Mouse (Mus musculus) erythroid progenitor cell, adult 5-6 weeks (primary cell): ENCODE results near the gene Rel. TPM values are rescaled to one million over a fixed set of nuclear protein-coding genes. Genes with fewer than 3 reads are reported as not detected.

Experiments
- ATAC-seq: replicated peaks from 2 replicates; pipeline ENCODE4 v1.8.0; 2016; ENCODE audit warnings: moderate number of reproducible peaks, mild to moderate bottlenecking, moderate TSS enrichment, inconsistent platforms; ENCODE audit not compliant: poor library complexity, low FRiP score, severe bottlenecking
- total RNA-seq, 2 experiments: library from RNA; stranded (forward) in 1 of 2; stranded (reverse) in 1 of 2; fragments of 150-400 nt in 1 of 2; fragments of 186-747, 209-891 nt in 1 of 2; gene quantifications; 2 replicates each; pipeline versions ENCODE4 v1.2.3 to v1.2.4; 2015 to 2017; ENCODE audit warnings: low replicate concordance in 2 of 2

Rel gene
- total RNA-seq, 2 experiments from 2014 or later, result 1.2 to 6.3 TPM

DNA sequence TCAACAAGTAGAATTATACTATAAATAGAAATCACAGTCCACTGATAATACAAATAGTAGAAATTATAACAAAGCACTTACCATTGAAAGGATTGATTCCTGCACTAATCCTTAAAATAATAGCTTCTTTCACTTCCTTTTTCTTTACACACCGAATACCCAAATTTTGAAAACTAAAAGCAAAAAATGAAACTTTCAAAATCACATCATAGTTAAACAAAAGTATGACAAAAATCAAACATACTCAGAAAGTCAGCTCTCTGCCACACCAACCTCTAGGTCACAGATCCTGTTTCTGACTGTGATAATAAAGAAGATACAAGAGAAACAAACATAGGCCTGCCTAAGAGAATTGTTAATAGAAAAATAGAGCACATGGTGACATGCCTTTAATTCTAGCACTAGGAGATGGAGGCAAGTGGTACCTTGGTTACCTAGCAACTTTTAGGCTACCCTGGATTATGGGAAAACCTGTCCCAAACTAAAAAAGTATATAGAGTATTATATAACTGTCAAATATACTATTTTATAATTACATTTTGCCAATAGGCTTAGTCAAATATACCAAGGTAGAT lies 17.5 kb downstream of the Rel start:
- ATAC-seq, result no peak

DNA sequence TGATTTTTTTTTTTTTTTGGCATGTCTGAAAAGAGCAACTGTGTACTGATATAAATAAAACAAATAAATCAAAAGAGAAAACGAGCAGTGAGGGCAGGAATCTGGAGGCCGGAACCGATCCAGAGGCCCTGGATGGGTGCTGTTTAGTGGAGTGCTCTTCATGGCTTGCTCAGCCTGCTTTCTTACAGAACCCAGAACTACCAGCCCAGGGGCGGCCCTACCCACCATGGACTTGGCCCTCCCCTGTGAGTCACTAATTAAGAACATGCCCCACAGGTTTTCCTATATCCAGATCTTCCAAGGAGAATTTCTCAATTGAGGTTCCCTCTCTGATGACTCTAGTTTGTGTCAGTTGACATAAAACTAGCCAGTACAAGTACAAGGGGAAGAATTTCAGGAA lies 24.7 kb downstream of the Rel start:
- no peak for ATAC-seq

DNA sequence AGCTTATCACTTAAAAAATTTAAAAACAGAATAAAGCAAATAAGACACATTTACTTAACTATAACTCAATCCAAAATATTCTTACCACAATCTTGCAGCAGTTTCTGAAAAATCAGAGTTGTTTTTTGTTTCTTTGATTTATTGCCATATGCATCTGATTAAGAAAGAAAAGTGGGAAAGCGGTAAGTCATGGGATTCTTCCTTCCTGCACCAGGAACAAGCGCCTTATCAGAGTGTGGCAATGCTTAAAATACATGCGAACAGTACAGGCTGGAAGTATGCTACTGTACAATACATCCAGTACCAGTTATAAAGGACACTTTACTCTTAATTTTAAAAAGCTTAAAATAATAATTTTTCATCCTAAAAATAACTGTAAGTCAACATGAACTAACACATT lies 26.4 kb downstream of the Rel start:
- ATAC-seq, result no peak

- no peak for ATAC-seq
Measured at GRCm38 (mm10) chr11:23741386-23741785, 29.4 kb downstream of the Rel start.

DNA sequence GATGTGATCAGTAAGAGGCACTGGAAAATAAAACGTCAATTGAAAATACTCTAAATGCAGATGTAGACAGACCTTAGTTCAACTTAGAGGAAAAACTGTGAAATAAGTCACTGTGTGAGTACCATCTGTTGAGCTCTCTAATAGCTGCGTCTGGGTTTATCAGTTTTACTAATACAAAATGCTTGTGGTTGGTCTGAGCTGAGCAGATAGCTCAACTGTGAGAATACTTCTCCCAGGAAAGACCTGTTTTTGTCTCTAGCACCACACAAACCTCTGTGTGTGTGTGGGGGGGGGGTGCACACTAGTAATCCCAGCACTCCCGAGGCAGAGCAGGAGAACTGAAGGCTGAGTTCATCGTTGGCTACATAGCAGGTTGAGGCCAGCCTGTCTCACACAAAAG lies 29.9 kb downstream of the Rel start:
- ATAC-seq, result no peak

DNA sequence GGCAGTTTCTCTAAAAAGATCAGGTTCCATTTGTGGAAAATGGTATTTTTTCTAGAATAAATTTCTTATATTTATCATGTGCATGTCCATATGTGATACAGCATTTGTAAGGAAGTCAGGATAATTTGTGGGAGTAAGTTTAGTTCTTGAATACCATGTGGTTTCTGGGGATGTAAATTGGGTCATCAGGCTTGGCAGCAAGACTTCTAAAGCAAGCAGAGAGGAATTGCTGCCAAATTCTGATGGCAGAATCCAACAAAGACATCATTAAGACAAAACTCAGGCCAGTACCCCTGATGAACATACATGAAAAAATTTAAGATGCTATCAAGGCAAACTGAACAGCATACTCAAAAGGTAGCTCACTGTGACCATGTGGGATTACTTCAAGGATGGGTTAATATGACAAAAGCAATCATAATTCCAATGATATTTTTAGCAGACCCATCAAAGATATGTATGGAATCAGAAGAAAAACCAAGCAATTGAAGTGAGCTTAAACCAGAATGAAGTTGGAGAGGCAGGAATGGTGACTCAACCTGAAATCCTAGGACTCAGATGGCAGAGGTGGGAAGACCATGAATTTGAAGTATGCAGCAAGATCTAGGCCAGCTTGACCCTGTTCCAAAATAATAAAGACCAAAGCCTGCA lies 34.8 kb downstream of the Rel start:
- ATAC-seq, result no peak

DNA sequence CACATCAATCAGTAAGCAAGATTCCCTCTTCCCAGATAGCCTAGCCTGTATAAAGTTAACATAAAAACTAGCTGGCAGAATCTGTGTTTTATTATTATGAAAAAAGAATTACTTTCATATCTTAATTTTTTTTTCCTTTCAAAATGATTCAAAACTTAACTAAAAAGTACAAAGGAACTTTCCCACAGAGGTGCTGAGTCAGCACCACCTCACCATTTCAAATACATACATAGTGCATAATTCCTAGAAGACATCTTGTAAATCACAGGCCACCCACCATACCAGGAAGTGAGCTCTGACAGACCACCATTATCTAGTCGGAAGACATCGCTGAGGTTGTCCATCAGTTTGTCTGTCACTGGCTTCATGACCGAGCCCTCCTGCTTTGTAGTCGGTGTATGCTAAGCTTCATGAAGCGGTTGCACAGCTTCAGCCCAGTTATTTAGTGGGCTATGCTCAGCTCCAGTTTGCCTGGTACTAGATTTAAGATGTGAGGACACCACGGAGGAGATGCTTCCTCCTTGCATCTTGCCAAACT lies 36.0 kb downstream of the Rel start:
- no peak for ATAC-seq

GRCm38 (mm10) chr11:23732840-23733239 lies 37.9 kb downstream of the Rel start:
- no peak for ATAC-seq

- no peak for ATAC-seq
Measured at GRCm38 (mm10) chr11:23730120-23730519, 40.6 kb downstream of the Rel start.

GRCm38 (mm10) chr11:23728186-23728585 lies 42.6 kb downstream of the Rel start:
- ATAC-seq, result no peak

- ATAC-seq, result no peak
Measured at GRCm38 (mm10) chr11:23726441-23726840, 44.3 kb downstream of the Rel start.

- ATAC-seq, result no peak
Measured at GRCm38 (mm10) chr11:23725850-23726249, 44.9 kb downstream of the Rel start.

DNA sequence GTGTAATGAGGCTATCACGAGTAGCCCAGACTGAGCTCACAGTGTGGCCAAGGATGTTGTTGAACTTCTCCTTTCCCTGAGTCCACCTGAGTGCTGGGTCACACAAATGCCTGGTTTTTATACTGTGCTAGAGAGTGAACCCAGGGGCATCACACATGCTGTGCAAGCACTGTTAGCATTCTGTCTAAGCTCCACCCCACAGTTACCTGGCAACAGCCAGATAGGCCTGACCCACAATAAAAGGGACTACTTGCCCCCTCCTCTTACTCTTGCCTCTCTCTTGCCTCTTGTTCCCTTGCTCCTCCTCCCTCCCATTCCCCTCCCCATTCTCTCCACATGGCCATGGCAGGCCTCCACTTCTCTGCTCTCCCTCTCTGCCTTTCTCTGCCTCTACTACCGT lies 48.4 kb downstream of the Rel start:
- ATAC-seq, result no peak

DNA sequence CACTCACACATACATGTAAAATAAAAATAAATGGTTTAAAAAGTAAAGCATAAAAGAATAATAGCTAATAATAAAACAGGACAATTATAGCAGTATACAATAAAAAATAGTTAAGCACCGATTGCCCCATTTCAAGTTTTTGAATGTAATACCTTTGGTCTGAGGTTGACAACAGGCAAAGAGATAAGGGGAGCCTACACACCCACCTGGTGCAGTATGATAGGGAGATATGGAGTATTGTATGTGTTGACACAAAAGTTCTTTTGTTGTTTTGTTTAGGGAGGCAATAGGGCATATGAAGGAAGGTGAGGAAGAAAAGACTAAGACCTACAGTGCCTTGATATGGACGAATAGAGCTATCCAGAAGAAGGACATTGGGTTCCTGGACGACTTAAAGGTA lies 50.9 kb downstream of the Rel start:
- ATAC-seq, result no peak

DNA sequence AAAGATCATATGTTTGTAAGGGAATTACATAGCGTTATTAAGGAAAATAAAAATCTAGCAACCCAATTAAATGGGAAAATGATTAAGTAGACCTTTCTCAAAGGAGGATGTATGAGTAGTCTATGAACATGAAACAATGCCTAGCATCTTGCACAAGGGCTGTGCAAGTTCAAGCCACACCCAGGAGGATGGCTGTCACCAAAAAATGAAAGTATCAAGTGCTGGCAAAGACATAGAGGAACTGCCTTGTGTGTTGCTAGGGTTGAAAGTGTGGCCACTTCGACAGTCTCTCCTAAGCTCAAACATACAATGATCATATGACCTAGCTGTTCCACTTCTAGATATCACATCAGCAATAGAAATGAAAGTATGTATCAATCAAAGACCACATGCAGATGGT lies 51.9 kb downstream of the Rel start:
- no peak for ATAC-seq

DNA sequence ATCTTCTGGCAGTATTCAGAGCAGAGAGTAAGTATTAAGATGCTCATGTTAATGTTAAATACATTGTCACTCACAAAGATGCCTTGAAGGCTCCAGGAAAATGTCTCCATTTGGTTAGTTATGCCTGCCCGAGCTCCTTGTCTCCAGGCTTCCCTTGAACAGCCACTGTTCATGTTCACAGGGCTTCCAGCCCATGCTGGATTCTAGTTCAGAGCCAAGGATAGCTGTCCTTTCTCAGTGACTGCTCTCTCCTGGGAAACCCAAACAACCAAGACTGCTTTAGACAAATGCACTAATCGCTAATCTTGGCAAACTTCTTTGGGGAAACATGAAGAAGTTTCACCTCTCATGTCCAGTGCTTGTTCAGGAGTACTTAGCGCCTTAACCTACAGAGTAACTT lies 58.5 kb downstream of the Rel start:
- no peak for ATAC-seq

- no peak for ATAC-seq
Measured at GRCm38 (mm10) chr11:23704604-23705294, 66.0 kb downstream of the Rel start.

GRCm38 (mm10) chr11:23701831-23702230 lies 68.9 kb downstream of the Rel start:
- ATAC-seq, result no peak

DNA sequence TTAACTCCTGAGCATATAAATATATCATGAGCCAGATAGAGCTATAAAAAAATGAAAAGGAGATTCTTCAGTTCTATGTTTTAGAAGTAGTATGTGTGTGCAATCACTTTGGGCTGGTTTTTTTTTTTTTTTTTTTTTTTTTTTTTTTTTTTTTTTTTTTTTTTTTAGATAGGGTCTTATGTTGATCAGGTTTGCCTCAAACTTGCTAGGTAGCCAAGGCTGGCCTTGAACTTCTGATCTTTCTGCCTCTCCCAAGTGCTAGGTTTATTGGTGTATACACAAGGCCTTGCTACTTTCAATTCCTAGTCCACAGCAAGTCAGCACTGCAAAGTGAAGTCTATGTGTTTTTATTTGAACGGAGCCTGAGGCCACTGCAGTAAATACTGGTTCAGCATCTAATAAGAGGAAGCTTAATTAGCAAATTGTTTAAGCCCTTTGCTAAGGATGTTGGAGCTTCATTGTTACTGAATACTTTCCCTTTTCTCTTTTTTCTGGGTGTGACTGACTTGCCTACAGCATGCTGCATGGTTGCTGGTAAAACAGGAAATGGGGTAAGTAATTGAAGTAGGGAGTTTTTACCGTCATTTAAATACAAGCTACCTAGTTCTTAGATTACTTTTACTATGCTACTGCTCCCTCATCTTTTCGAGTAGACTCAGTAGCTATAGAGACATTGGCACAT lies 71.2 kb downstream of the Rel start:
- no peak for ATAC-seq

GRCm38 (mm10) chr11:23698526-23698925 lies 72.2 kb downstream of the Rel start:
- no peak for ATAC-seq

- no peak for ATAC-seq
Measured at GRCm38 (mm10) chr11:23695847-23696246, 74.9 kb downstream of the Rel start.
